Comparison of ENCODE assay signal across 16 mouse cellular contexts in the genomic region with DNA sequence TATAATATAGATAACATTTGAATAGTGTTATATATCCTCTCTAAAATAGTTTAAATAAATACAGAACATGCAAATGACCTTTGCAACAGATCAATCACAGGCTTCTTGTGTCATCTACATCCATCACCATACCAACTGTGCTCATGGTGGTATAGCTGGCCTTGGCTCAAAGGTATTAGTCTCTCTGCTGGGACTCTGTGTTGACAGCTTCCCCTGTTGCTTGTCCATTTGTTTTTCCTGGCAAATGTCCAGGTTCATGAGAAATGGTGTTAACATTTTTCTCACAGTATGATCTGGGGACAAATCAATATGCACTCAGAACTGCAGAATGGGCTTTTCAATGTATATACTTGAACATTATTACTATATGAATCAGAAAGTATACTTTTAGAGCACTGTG.
DNase-seq lines count a peak whose midpoint lies in the region; ATAC-seq and TF ChIP-seq lines count a peak whose summit lies in the region.
"Had no signal": no experiment of that assay in that cellular context is flagged by ENCODE, and none has a peak within 500 bp of the region (broad histone marks: within the 10 kb centered on the region; RNA-seq: fewer than 3 reads in every experiment).

No protein-coding gene starts in this region.

- H3K4me3 ChIP-seq in lung, embryonic 14.5 days (ENCODE audit: low read depth, low read length) = no peak overlapping the region
- no peak overlapping the region for H3K4me3 ChIP-seq in hindbrain, embryonic 16.5 days (ENCODE audit: low read length)
- H3K4me3 ChIP-seq: forebrain, embryonic 15.5 days; gastrocnemius, adult 2 months; heart, embryonic 15.5 days; midbrain, embryonic 12.5 days had no signal

- no peaks in the 10 kb centered on the region for H3K36me3 ChIP-seq in lung, embryonic 14.5 days (ENCODE audit: insufficient read depth)
- H3K36me3 ChIP-seq in hindbrain, embryonic 16.5 days (ENCODE audit: control insufficient read depth, insufficient read depth, low read length) = no peaks in the 10 kb centered on the region
- H3K36me3 ChIP-seq: forebrain, embryonic 15.5 days; heart, embryonic 15.5 days; midbrain, embryonic 12.5 days had no signal

- TF ChIP-seq CTCF in lung, embryonic 14.5 days (IDR thresholded peaks at IDR 0.05; ENCODE audit: low read depth) = no peak

- ATAC-seq in lung, embryonic 14.5 days (ENCODE audit: insufficient read depth) = no peak
- peak; percentile 85 for ATAC-seq in hindbrain, embryonic 16.5 days
- ATAC-seq: forebrain, embryonic 15.5 days had no signal

- H3K9ac ChIP-seq in lung, embryonic 14.5 days = no peak overlapping the region
- H3K9ac ChIP-seq in hindbrain, embryonic 16.5 days (ENCODE audit: low read depth, low read length) = no peak overlapping the region
- H3K9ac ChIP-seq: forebrain, embryonic 15.5 days; heart, embryonic 15.5 days; midbrain, embryonic 12.5 days had no signal

- no peaks in the 10 kb centered on the region for H3K9me3 ChIP-seq in lung, embryonic 14.5 days (ENCODE audit: low read depth, low read length)
- H3K9me3 ChIP-seq in hindbrain, embryonic 16.5 days (ENCODE audit: control insufficient read depth, low read length) = no peaks in the 10 kb centered on the region
- H3K9me3 ChIP-seq: forebrain, embryonic 15.5 days; heart, embryonic 15.5 days; midbrain, embryonic 12.5 days had no signal

- H3K27ac ChIP-seq in lung, embryonic 14.5 days (ENCODE audit: low read depth) = no peak overlapping the region
- H3K27ac ChIP-seq in hindbrain, embryonic 16.5 days (ENCODE audit: low read depth, low read length) = no peak overlapping the region
- H3K27ac ChIP-seq: forebrain, embryonic 15.5 days; gastrocnemius, adult 2 months; heart, embryonic 15.5 days; midbrain, embryonic 12.5 days had no signal

- H3K4me1 ChIP-seq in lung, embryonic 14.5 days (ENCODE audit: insufficient read depth) = no peaks in the 10 kb centered on the region
- H3K4me1 ChIP-seq in hindbrain, embryonic 16.5 days (ENCODE audit: control insufficient read depth, insufficient read depth, low read depth, low read length) = no peaks in the 10 kb centered on the region
- H3K4me1 ChIP-seq: forebrain, embryonic 15.5 days; heart, embryonic 15.5 days; midbrain, embryonic 12.5 days had no signal

- DNase-seq in lung, embryonic 14.5 days = peak; percentile 41
- no peak for DNase-seq in lung, postnatal 25 days (ENCODE audit: low spot score)
- DNase-seq in cerebellum, adult 11 months = peak; percentile 56
- peak; percentile 90 for DNase-seq in cerebellum, adult 9-10 months
- no peak for DNase-seq in kidney, adult 11 months
- DNase-seq in spleen, postnatal 14 days (ENCODE audit: low spot score in 2 of 2) = no peak
- DNase-seq: adrenal gland, postnatal 25 days; gastrocnemius, adult 2 months; heart, adult 11 months; lung, postnatal 36 days; thymus, adult 18-20 months had no signal

- H3K4me2 ChIP-seq in lung, embryonic 14.5 days = no peak overlapping the region
- no peak overlapping the region for H3K4me2 ChIP-seq in hindbrain, embryonic 16.5 days (ENCODE audit: low read length)
- H3K4me2 ChIP-seq: forebrain, embryonic 15.5 days; heart, embryonic 15.5 days; midbrain, embryonic 12.5 days had no signal

- no peaks in the 10 kb centered on the region for H3K27me3 ChIP-seq in lung, embryonic 14.5 days (ENCODE audit: insufficient read depth, low read length)
- H3K27me3 ChIP-seq in hindbrain, embryonic 16.5 days (replicated peaks; ENCODE audit: control insufficient read depth, insufficient read depth, low read length) = no peaks in the 10 kb centered on the region
- H3K27me3 ChIP-seq: CH12.LX; forebrain, embryonic 15.5 days; heart, embryonic 15.5 days; midbrain, embryonic 12.5 days had no signal

Comparison
In these comparisons a context has a peak if more than half of its experiments do, and no peak if none do; other contexts are left out.
1. DNase-seq: peak in lung, embryonic 14.5 days (single experiment), cerebellum, adult 11 months (single experiment) and cerebellum, adult 9-10 months (single experiment); none in lung, postnatal 25 days (single experiment), kidney, adult 11 months (single experiment) and spleen, postnatal 14 days (0 of 2).